Mouse (Mus musculus): ENCODE data around the gene Tmem95. TPM values are rescaled to one million over a fixed set of nuclear protein-coding genes. Genes with fewer than 3 reads are reported as not detected.

The Tmem95 gene
- total and polyA plus RNA-seq, 3 experiments: not detected

- TF ChIP-seq NRF1 (IDR thresholded peaks at IDR 0.05; ENCODE audit: low read depth, low read length) (no peak), MAX (IDR thresholded peaks at IDR 0.05; ENCODE audit: low read length) (peak; percentile 24; the same call in 1 of the 2 replicates), TBP (conservative IDR thresholded peaks at IDR 0.05; ENCODE audit: low read depth, low read length) (peak; percentile 84; the same call in 1 of the 2 replicates), MEF2A (IDR thresholded peaks at IDR 0.05; ENCODE audit: borderline replicate concordance, low read depth, low read length) (peak; percentile 44; the same call in 1 of the 2 replicates), MXI1 (IDR thresholded peaks at IDR 0.05; ENCODE audit: low read depth, low read length) (peak; percentile 77), GABPA (IDR thresholded peaks at IDR 0.05; ENCODE audit: insufficient replicate concordance, low read depth, low read length) (no peak), E2F4 (IDR thresholded peaks at IDR 0.05; ENCODE audit: insufficient replicate concordance, low read depth, low read length) (peak; percentile 79; the same call in 1 of the 2 replicates), NELFE (IDR thresholded peaks at IDR 0.05; ENCODE audit: low read depth, low read length) (peak; percentile 86; the same call in 1 of the 2 replicates), USF2 (conservative IDR thresholded peaks at IDR 0.05; ENCODE audit: low read depth, low read length) (no peak), TCF12 (IDR thresholded peaks at IDR 0.05; ENCODE audit: low read depth, low read length) (peak; percentile 72), SIN3A (IDR thresholded peaks at IDR 0.05; ENCODE audit: low read length) (peak; percentile 18; the same call in 1 of the 2 replicates), KAT2A (IDR thresholded peaks at IDR 0.05; ENCODE audit: insufficient replicate concordance, low read length) (no peak), CTCF (conservative IDR thresholded peaks at IDR 0.05 in 1 of 2, IDR thresholded peaks at IDR 0.05 in 1 of 2; ENCODE audit: low read depth in 2 of 2, low read length in 2 of 2) (no peak), ZMIZ1 (IDR thresholded peaks at IDR 0.05; ENCODE audit: low read depth, low read length) (peak; percentile 88)
Measured at GRCm38 (mm10) chr11:69900471-69901405, 22.9 kb upstream of the Tmem95 start, which contains the start of the genes 2810408A11Rik and Neurl4 (continued).

GRCm38 (mm10) chr11:69899870-69900269 lies 22.1 kb upstream of the Tmem95 start:
- Histone ChIP-seq H3K27ac (ENCODE audit: insufficient read depth, low read depth) (no peak overlapping the region), H3K4me2 (ENCODE audit: insufficient read depth, low read depth, poor library complexity, severe bottlenecking) (no peak overlapping the region), H3K36me3 (replicated peaks in 1 of 2; ENCODE audit: control insufficient read depth in 1 of 2, insufficient read depth in 1 of 2, low read length in 1 of 2) (peaks cover 17 to 19% of the 10 kb centered on the region in 2 experiments), H3K4me3 (replicated peaks in 1 of 3; ENCODE audit: low read depth in 2 of 3, low read length in 2 of 3, poor library complexity in 1 of 3) (no peak overlapping the region), H3K9me3 (replicated peaks; ENCODE audit: low read length) (no peaks in the 10 kb centered on the region), H3K79me2 (replicated peaks; ENCODE audit: control insufficient read depth, extremely low read depth, insufficient read depth, poor library complexity, severe bottlenecking) (peaks cover 10% of the 10 kb centered on the region), H3K4me1 (ENCODE audit: control insufficient read depth in 1 of 2, insufficient read depth in 2 of 2) (peaks cover 10 to 36% of the 10 kb centered on the region in 2 experiments), H3K9ac (ENCODE audit: insufficient read depth, low read depth) (no peak overlapping the region), H3K27me3 (replicated peaks) (no peaks in the 10 kb centered on the region)
- dilution Hi-C loops (cut with MboI; ENCODE audit: extremely low pct_ligation_motif_present, extremely low pct_unique_long_range_greater_than_20kb, low sequenced_read_pairs) (no loop called here), in situ Hi-C loops (cut with MboI; ENCODE audit: low pct_ligation_motif_present, low pct_unique_long_range_greater_than_20kb, low sequenced_read_pairs) (no loop called here)
- TF ChIP-seq EP300 (IDR thresholded peaks at IDR 0.05; ENCODE audit: low read length) (no peak), NELFE (IDR thresholded peaks at IDR 0.05; ENCODE audit: low read depth, low read length) (no peak), SMC3 (IDR thresholded peaks at IDR 0.05; ENCODE audit: low read depth, low read length) (no peak), ELF1 (IDR thresholded peaks at IDR 0.05; ENCODE audit: low read depth, low read length) (no peak), BHLHE40 (IDR thresholded peaks at IDR 0.05; ENCODE audit: low read depth, low read length) (no peak), CHD1 (IDR thresholded peaks at IDR 0.05; ENCODE audit: low read depth, low read length) (no peak), ETS1 (conservative IDR thresholded peaks at IDR 0.05; ENCODE audit: low read depth, low read length) (no peak), USF1 (IDR thresholded peaks at IDR 0.05; ENCODE audit: low read depth, low read length) (no peak), RAD21 (IDR thresholded peaks at IDR 0.05; ENCODE audit: low read depth, low read length) (no peak), ZC3H11A (IDR thresholded peaks at IDR 0.05; ENCODE audit: low read depth, low read length) (no peak), E2F4 (IDR thresholded peaks at IDR 0.05; ENCODE audit: insufficient replicate concordance, low read depth, low read length) (no peak), MYC (IDR thresholded peaks at IDR 0.05; ENCODE audit: low read depth, low read length) (no peak), MXI1 (IDR thresholded peaks at IDR 0.05; ENCODE audit: low read depth, low read length) (no peak), KAT2A (IDR thresholded peaks at IDR 0.05; ENCODE audit: insufficient replicate concordance, low read length) (no peak), UBTF (IDR thresholded peaks at IDR 0.05; ENCODE audit: low read depth, low read length) (no peak), JUND (conservative IDR thresholded peaks at IDR 0.05; ENCODE audit: low read depth, low read length) (no peak)
- DNase-seq (ENCODE audit: extremely low read depth): no peak

Measured in CH12.LX (cell line).